Mouse (Mus musculus) heart, postnatal 4 days (tissue): ENCODE measurements at regions not wholly inside any gene's neighbourhood (a gene's known extent, or its start where the extent isn't known, plus 50 kb on each side); places are given as distances from the start of the nearest gene placed in this dataset.

Experiments
- DNase-seq: peaks from one replicate; pipeline ENCODE4 v3.0.0; 2021

GRCm38 (mm10) chr16:71622664-71623063 is 685.4 kb upstream of the Robo1 start:
- no peak for DNase-seq

- DNase-seq, result no peak
Measured at GRCm38 (mm10) chr16:71640361-71640760, 667.7 kb upstream of the Robo1 start.

- peak; percentile 3 for DNase-seq
Measured at GRCm38 (mm10) chr16:71643223-71643622, 664.9 kb upstream of the Robo1 start.

GRCm38 (mm10) chr16:71678075-71678701 is 629.9 kb upstream of the Robo1 start:
- no peak for DNase-seq

GRCm38 (mm10) chr16:71693464-71693863 is 614.6 kb upstream of the Robo1 start:
- DNase-seq, result no peak

GRCm38 (mm10) chr16:71705846-71706245 is 602.3 kb upstream of the Robo1 start:
- no peak for DNase-seq

GRCm38 (mm10) chr16:71709684-71710083 is 598.4 kb upstream of the Robo1 start:
- no peak for DNase-seq

- DNase-seq, result no peak
Measured at GRCm38 (mm10) chr16:71711879-71712278, 596.2 kb upstream of the Robo1 start.

- DNase-seq, result no peak
Measured at GRCm38 (mm10) chr16:71717207-71717606, 590.9 kb upstream of the Robo1 start.

- no peak for DNase-seq
Measured at GRCm38 (mm10) chr16:71724898-71725297, 583.2 kb upstream of the Robo1 start.

GRCm38 (mm10) chr16:71737941-71738340 is 570.2 kb upstream of the Robo1 start:
- DNase-seq, result no peak

- no peak for DNase-seq
Measured at GRCm38 (mm10) chr16:71739104-71739503, 569.0 kb upstream of the Robo1 start.

GRCm38 (mm10) chr16:71780945-71781344 is 527.2 kb upstream of the Robo1 start:
- no peak for DNase-seq

GRCm38 (mm10) chr16:71812840-71813239 is 495.3 kb upstream of the Robo1 start:
- DNase-seq, result no peak

- DNase-seq, result no peak
Measured at GRCm38 (mm10) chr16:71835325-71835724, 472.8 kb upstream of the Robo1 start.

- DNase-seq, result no peak
Measured at GRCm38 (mm10) chr16:71850097-71850496, 458.0 kb upstream of the Robo1 start.

- DNase-seq, result no peak
Measured at GRCm38 (mm10) chr16:71851590-71852190, 456.4 kb upstream of the Robo1 start.

GRCm38 (mm10) chr16:71857877-71858276 is 450.2 kb upstream of the Robo1 start:
- DNase-seq, result no peak

- no peak for DNase-seq
Measured at GRCm38 (mm10) chr16:71860205-71860604, 447.9 kb upstream of the Robo1 start.

- no peak for DNase-seq
Measured at GRCm38 (mm10) chr16:71885701-71886100, 422.4 kb upstream of the Robo1 start.

- no peak for DNase-seq
Measured at GRCm38 (mm10) chr16:71889679-71890078, 418.4 kb upstream of the Robo1 start.

- DNase-seq, result no peak
Measured at GRCm38 (mm10) chr16:71923111-71923510, 385.0 kb upstream of the Robo1 start.

- no peak for DNase-seq
Measured at GRCm38 (mm10) chr16:71944165-71944564, 363.9 kb upstream of the Robo1 start.

GRCm38 (mm10) chr16:71944846-71945245 is 363.3 kb upstream of the Robo1 start:
- no peak for DNase-seq
